Mouse (Mus musculus) liver, adult 2 months (tissue): Measurements from ENCODE around the gene H1foo.

Experiments used
- CTCF ChIP-seq: fragments of 200-500 bp; IDR thresholded peaks from 2 replicates; pipeline ENCODE4 v1.5.1; 2011; ENCODE audit warnings: low read depth, low read length, control low read depth
- POLR2A ChIP-seq: fragments of 200-500 bp; IDR thresholded peaks from 2 replicates; pipeline ENCODE4 v1.6.1; 2011; ENCODE audit warnings: low read length, control low read depth; ENCODE audit not compliant: insufficient read depth; ENCODE audit errors: extremely low read depth

GRCm38 (mm10) chr6:115915601-115916445 lies 28.9 kb upstream of the H1foo start:
- no peak for TF ChIP-seq POLR2A
- TF ChIP-seq CTCF: no peak
